Mouse (Mus musculus): ENCODE measurements around the gene Ap1m1.

- TF ChIP-seq CTCF (conservative IDR thresholded peaks at IDR 0.05; ENCODE audit: insufficient read depth, insufficient read length, low read depth, low read length) (no peak), POLR2A (IDR thresholded peaks at IDR 0.05; ENCODE audit: low read depth, low read length) (no peak)
Observed at GRCm38 (mm10) chr8:72266671-72267070, 26.9 kb downstream of the Ap1m1 start.

Measured in kidney, adult 2 months (tissue).